Mouse (Mus musculus) lung, postnatal 0 days (tissue): Measurements from ENCODE around the gene Abcf2.

Source experiments
- CTCF ChIP-seq: IDR thresholded peaks from 2 replicates; pipeline ENCODE4 v1.5.1; 2016; ENCODE audit warnings: antibody characterized with exemption, mild to moderate bottlenecking
- EP300 ChIP-seq: IDR thresholded peaks from 2 replicates; pipeline ENCODE4 v1.6.1; 2016; ENCODE audit warnings: antibody characterized with exemption, mild to moderate bottlenecking, control low read depth

GRCm38 (mm10) chr5:24576801-24577182 is 475 bp downstream of the Abcf2 start:
- 0 out of 2 replicates have a peak, but pooled peaks have one; percentile 14 for TF ChIP-seq CTCF
- TF ChIP-seq EP300, result no peak
